Mouse (Mus musculus) lung, postnatal 0 days (tissue): Measurements from ENCODE around the gene Vipr2.

Experiments
- CTCF ChIP-seq: IDR thresholded peaks from 2 replicates; pipeline ENCODE4 v1.5.1; 2016; ENCODE audit warnings: antibody characterized with exemption, mild to moderate bottlenecking
- EP300 ChIP-seq: IDR thresholded peaks from 2 replicates; pipeline ENCODE4 v1.6.1; 2016; ENCODE audit warnings: antibody characterized with exemption, mild to moderate bottlenecking, control low read depth

DNA sequence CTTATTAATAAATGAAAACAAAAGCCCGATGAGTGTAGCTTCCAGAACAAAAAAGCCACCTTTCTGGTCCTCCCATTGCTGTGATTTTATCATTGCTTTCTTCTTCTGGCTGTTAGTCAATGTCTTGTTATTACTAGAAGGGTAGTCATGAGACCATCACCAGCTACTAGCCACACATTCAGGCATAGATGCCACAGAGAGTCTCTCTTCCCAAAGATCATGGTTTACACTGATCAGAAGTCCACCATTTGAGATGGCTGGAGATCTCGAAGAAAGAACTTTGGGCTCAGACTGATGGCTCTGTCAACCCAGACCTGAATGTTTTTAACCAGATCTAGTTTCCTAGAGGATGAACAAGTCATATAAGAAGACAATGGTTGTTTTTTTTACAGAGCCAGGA, 38.3 kb downstream of the Vipr2 start:
- TF ChIP-seq CTCF (no peak), EP300 (no peak)
